Comparison of ENCODE assay signal across 10 mouse cellular contexts in the genomic region with DNA sequence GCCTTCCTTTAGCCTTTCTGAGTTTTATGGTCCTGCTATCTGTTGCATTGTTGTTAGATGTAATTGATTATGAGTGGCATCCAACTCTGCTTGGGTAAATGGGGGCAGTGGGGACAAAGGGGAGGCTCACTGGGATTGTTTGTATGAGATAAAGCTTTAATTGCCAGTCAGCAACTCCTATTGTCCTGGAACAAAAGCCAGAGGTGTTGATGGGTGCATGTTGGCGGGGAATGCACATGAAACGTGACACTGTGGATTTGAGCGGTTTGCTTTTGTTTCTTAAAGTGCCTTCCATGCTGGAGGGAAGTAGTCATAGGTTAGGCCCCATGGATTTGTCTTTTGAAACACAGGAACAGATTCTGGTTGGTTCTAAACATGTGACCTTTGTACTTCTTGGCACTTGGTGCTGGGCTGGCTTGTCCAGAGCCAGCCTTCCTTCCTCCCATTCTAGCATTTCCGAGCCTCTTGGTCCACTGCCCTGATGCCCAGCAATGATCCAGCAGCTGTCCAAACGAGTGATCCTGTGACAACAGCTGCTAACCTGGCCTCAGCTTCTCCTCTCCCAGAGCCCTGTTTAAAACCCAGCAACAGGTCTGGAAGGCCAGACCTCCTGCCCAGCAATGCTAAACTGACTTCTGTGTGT.
DNase-seq lines count a peak whose midpoint lies in the region; ATAC-seq lines count a peak whose summit lies in the region.
"Had no signal": no experiment of that assay in that cellular context is flagged by ENCODE, and none has a peak within 500 bp of the region (broad histone marks: within the 10 kb centered on the region; RNA-seq: fewer than 3 reads in every experiment).

No protein-coding gene starts in this region.

- intact Hi-C loops in left cerebral cortex, postnatal 36 days (cut with DNase I), result no loop called here

- peak; percentile 66 for DNase-seq in kidney, adult 11 months
- peak; percentile 39 for DNase-seq in lung, postnatal 10 days
- DNase-seq in left cerebral cortex, postnatal 36 days (ENCODE audit: low spot score in 2 of 2), result no peak
- no peak for DNase-seq in cerebellum, adult 18-20 months
- no peak for DNase-seq in frontal cortex, postnatal 14 days (ENCODE audit: low spot score in 2 of 2)

- no peak for ATAC-seq in kidney, embryonic 14.5 days (ENCODE audit: low FRiP score, low TSS enrichment)
- no peak for ATAC-seq in heart, embryonic 15.5 days (replicated peaks; ENCODE audit: insufficient number of reproducible peaks, insufficient read depth, low FRiP score, low read depth)

- H3K36me3 ChIP-seq in kidney, embryonic 14.5 days (ENCODE audit: control insufficient read depth, insufficient read depth, low read length), result no peaks in the 10 kb centered on the region
- H3K36me3 ChIP-seq in heart, embryonic 15.5 days, result no peaks in the 10 kb centered on the region
- H3K36me3 ChIP-seq: embryonic facial prominence, embryonic 13.5 days; stomach, embryonic 15.5 days had no signal

- H3K27ac ChIP-seq in kidney, embryonic 14.5 days (ENCODE audit: low read depth, low read length), result no peak overlapping the region
- H3K27ac ChIP-seq in brown adipose tissue, adult 24 weeks (replicated peaks; ENCODE audit: low read depth, low read length), result peak overlapping the region; percentile 89
- H3K27ac ChIP-seq in heart, embryonic 15.5 days, result peak overlapping the region; percentile 43
- H3K27ac ChIP-seq: embryonic facial prominence, embryonic 13.5 days; stomach, embryonic 15.5 days had no signal

- H3K9ac ChIP-seq in kidney, embryonic 14.5 days (ENCODE audit: low read depth, low read length), result no peak overlapping the region
- no peak overlapping the region for H3K9ac ChIP-seq in heart, embryonic 15.5 days
- H3K9ac ChIP-seq: embryonic facial prominence, embryonic 13.5 days; stomach, embryonic 15.5 days had no signal

- no peaks in the 10 kb centered on the region for H3K27me3 ChIP-seq in kidney, embryonic 14.5 days (ENCODE audit: control insufficient read depth, insufficient read depth, low read length)
- no peaks in the 10 kb centered on the region for H3K27me3 ChIP-seq in heart, embryonic 15.5 days
- H3K27me3 ChIP-seq: embryonic facial prominence, embryonic 13.5 days; stomach, embryonic 15.5 days had no signal

- no peak overlapping the region for H3K4me3 ChIP-seq in kidney, embryonic 14.5 days (ENCODE audit: low read length)
- H3K4me3 ChIP-seq in brown adipose tissue, adult 24 weeks (ENCODE audit: insufficient read depth, low read depth, low read length), result no peak overlapping the region
- no peak overlapping the region for H3K4me3 ChIP-seq in heart, embryonic 15.5 days
- H3K4me3 ChIP-seq: embryonic facial prominence, embryonic 13.5 days; stomach, embryonic 15.5 days had no signal

- WGBS in kidney, embryonic 14.5 days, result 55% methylated on average over 5 of the region's 5 CpGs
- 40% methylated on average over 5 of the region's 5 CpGs for WGBS in heart, embryonic 15.5 days

- H3K4me2 ChIP-seq in kidney, embryonic 14.5 days (replicated peaks; ENCODE audit: low read depth, low read length), result no peak overlapping the region
- no peak overlapping the region for H3K4me2 ChIP-seq in heart, embryonic 15.5 days
- H3K4me2 ChIP-seq: embryonic facial prominence, embryonic 13.5 days; stomach, embryonic 15.5 days had no signal

- peaks cover 7% of the 10 kb centered on the region for H3K4me1 ChIP-seq in kidney, embryonic 14.5 days (ENCODE audit: control insufficient read depth, insufficient read depth, low read length)
- H3K4me1 ChIP-seq in brown adipose tissue, adult 24 weeks (ENCODE audit: control insufficient read depth, insufficient read depth, insufficient read length, low read length), result peaks cover 53% of the 10 kb centered on the region
- peaks cover 38% of the 10 kb centered on the region for H3K4me1 ChIP-seq in heart, embryonic 15.5 days (replicated peaks)

- H3K9me3 ChIP-seq in kidney, embryonic 14.5 days (ENCODE audit: control insufficient read depth, low read length), result no peaks in the 10 kb centered on the region
- no peaks in the 10 kb centered on the region for H3K9me3 ChIP-seq in heart, embryonic 15.5 days (replicated peaks)
- H3K9me3 ChIP-seq: embryonic facial prominence, embryonic 13.5 days; stomach, embryonic 15.5 days had no signal

Comparison
In these comparisons a context has a peak if more than half of its experiments do, and no peak if none do; other contexts are left out.
1. DNase-seq: peak in kidney, adult 11 months (single experiment) and lung, postnatal 10 days (single experiment); none in left cerebral cortex, postnatal 36 days (0 of 2), cerebellum, adult 18-20 months (0 of 2) and frontal cortex, postnatal 14 days (0 of 2).